ENCODE assay signal across 11 mouse cellular contexts in genomic region chr11:115590526-115591075, GRCm38 (mm10).
"Had no signal": no experiment of that assay in that cellular context is flagged by ENCODE, and none has a peak within 500 bp of the region (broad histone marks: within the 10 kb centered on the region; RNA-seq: fewer than 3 reads in every experiment).

No protein-coding gene starts in this region.

- H3K9ac ChIP-seq: kidney, embryonic 15.5 days; limb, embryonic 15.5 days; liver, embryonic 13.5 days; liver, postnatal 0 days; midbrain, embryonic 13.5 days had no signal

- H3K27ac ChIP-seq: kidney, embryonic 15.5 days; limb, embryonic 15.5 days; liver, embryonic 13.5 days; macrophage; midbrain, embryonic 13.5 days had no signal

- H3K4me1 ChIP-seq: kidney, embryonic 15.5 days; limb, embryonic 15.5 days; liver, embryonic 13.5 days; midbrain, embryonic 13.5 days had no signal

- H3K27me3 ChIP-seq: kidney, embryonic 15.5 days; limb, embryonic 15.5 days; liver, embryonic 13.5 days; megakaryocyte, embryonic 14.5 days; midbrain, embryonic 13.5 days had no signal

- H3K4me3 ChIP-seq: kidney, embryonic 15.5 days; limb, embryonic 15.5 days; liver, embryonic 13.5 days; megakaryocyte, embryonic 14.5 days; midbrain, embryonic 13.5 days had no signal

- H3K9me3 ChIP-seq: kidney, embryonic 15.5 days; limb, embryonic 15.5 days; liver, embryonic 13.5 days; megakaryocyte, embryonic 14.5 days; midbrain, embryonic 13.5 days had no signal

- ATAC-seq: liver, postnatal 0 days; lung, postnatal 0 days; midbrain, embryonic 13.5 days had no signal

- H3K4me2 ChIP-seq: kidney, embryonic 15.5 days; limb, embryonic 15.5 days; liver, embryonic 13.5 days; midbrain, embryonic 13.5 days had no signal

- DNase-seq: kidney, postnatal 14 days; liver, embryonic 13.5 days; liver, postnatal 0 days; right cerebral cortex, postnatal 14 days; thymus, postnatal 36 days had no signal
